Mouse (Mus musculus): ENCODE measurements around the gene Rapgef4. TPM values are rescaled to one million over a fixed set of nuclear protein-coding genes. Genes with fewer than 3 reads are reported as not detected.

The Rapgef4 gene
- polyA plus RNA-seq, 1 experiment = 8.1 TPM

DNA sequence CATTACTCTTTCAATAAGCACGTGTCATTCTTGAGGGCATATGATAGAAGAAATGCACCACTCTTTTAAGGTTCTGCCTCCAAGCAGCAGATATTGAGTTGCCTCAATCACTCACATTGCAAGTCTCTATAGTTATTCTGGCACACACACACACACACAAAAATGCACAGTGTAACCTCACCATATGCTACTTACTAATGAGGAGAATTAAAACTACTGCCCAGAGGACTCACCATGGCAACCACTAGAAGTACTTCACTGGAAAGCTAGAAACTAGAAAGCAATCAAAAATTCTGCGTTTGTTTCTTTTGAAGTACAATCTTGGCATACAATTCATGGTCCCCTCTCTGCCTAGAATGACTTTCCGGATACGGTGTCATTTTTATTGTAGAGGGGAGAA, 29.8 kb upstream of the Rapgef4 start:
- H3K27ac ChIP-seq (ENCODE audit: control insufficient read depth, insufficient read depth, low read depth, low read length) = no peak overlapping the region
- no peaks in the 10 kb centered on the region for H3K27me3 ChIP-seq (ENCODE audit: control insufficient read depth, insufficient read depth, low read length)
- no peaks in the 10 kb centered on the region for H3K36me3 ChIP-seq (ENCODE audit: control insufficient read depth, insufficient read depth, low read length)
- H3K4me1 ChIP-seq (ENCODE audit: control insufficient read depth, insufficient read depth, low read length) = no peaks in the 10 kb centered on the region
- no peak for TF ChIP-seq CTCF (IDR thresholded peaks at IDR 0.05; ENCODE audit: control insufficient read depth, insufficient read depth, insufficient replicate concordance, low read depth, low read length)
- no peak for TF ChIP-seq POLR2A (IDR thresholded peaks at IDR 0.05; ENCODE audit: control insufficient read depth, low read depth, low read length)
- no peak overlapping the region for H3K4me3 ChIP-seq (ENCODE audit: control insufficient read depth, low read depth, low read length)

DNA sequence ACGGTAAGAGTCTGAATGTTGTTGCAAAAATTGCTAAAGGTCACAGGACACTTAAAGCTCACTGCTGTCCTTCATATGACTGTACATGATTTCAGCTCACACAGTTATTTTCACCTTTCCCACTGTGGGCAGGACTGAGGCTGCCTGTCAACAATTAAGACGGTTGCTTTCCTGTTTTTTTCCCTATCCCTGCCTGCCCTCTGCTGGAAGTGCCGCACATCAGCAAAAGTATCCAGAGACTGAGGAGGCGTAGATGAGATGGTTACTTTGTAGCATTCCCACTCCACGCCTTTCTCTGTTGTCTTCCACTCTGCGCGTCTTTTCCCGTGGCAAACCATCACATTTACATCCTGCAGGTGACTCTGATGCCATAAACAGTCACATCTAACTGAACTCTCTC, 25.4 kb upstream of the Rapgef4 start:
- H3K4me3 ChIP-seq (ENCODE audit: control insufficient read depth, low read depth, low read length) = no peak overlapping the region
- H3K36me3 ChIP-seq (ENCODE audit: control insufficient read depth, insufficient read depth, low read length) = no peaks in the 10 kb centered on the region
- no peaks in the 10 kb centered on the region; the same call in 1 of the 2 replicates for H3K4me1 ChIP-seq (ENCODE audit: control insufficient read depth, insufficient read depth, low read length)
- TF ChIP-seq CTCF (IDR thresholded peaks at IDR 0.05; ENCODE audit: control insufficient read depth, insufficient read depth, insufficient replicate concordance, low read depth, low read length) (peak; percentile 55; the same call in 1 of the 2 replicates), POLR2A (IDR thresholded peaks at IDR 0.05; ENCODE audit: control insufficient read depth, low read depth, low read length) (no peak)
- H3K27me3 ChIP-seq (ENCODE audit: control insufficient read depth, insufficient read depth, low read length) = no peaks in the 10 kb centered on the region
- no peak overlapping the region for H3K27ac ChIP-seq (ENCODE audit: control insufficient read depth, insufficient read depth, low read depth, low read length)

DNA sequence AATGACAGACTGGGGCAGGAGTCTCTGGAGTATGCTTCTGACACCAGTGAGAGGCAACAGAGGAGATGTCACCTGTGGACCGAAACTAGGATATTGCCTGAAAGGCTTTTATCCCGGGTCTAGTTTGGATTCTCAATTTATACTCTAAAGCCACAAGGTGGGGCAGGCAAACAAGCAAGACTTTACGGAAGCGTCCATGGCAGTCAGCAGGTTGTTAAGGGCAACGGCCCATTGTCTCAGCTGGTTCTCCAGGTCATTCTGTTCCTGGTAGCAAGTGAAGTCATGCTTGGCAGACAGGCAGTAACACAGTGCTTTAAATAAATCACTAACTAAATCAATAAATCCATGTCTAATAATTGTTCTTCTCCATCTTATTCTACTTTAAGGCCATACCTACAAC, 24.6 kb upstream of the Rapgef4 start:
- no peaks in the 10 kb centered on the region for H3K27me3 ChIP-seq (ENCODE audit: control insufficient read depth, insufficient read depth, low read length)
- H3K4me1 ChIP-seq (ENCODE audit: control insufficient read depth, insufficient read depth, low read length) = no peaks in the 10 kb centered on the region; the same call in 1 of the 2 replicates
- TF ChIP-seq CTCF (IDR thresholded peaks at IDR 0.05; ENCODE audit: control insufficient read depth, insufficient read depth, insufficient replicate concordance, low read depth, low read length) (no peak), POLR2A (IDR thresholded peaks at IDR 0.05; ENCODE audit: control insufficient read depth, low read depth, low read length) (no peak)
- no peak overlapping the region for H3K4me3 ChIP-seq (ENCODE audit: control insufficient read depth, low read depth, low read length)
- H3K27ac ChIP-seq (ENCODE audit: control insufficient read depth, insufficient read depth, low read depth, low read length) = no peak overlapping the region
- no peaks in the 10 kb centered on the region for H3K36me3 ChIP-seq (ENCODE audit: control insufficient read depth, insufficient read depth, low read length)

DNA sequence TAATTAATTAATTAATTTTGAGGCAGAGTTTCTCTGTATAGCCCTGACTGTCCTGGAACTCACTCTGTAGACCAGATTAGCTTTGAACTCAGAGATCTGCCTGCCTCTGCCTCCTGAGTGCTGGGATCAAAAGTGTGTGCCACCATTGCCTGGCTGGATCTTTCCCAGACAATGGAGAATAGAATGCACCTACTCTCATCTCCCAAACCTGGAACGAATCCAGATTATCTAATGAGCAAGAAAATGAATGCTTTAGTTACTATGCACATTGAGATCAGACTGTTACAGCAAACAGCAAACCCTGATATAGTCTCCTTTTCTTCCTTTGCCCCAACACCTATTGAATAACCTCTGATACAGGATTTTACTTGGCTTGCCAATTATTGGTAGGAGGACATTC, 23.1 kb upstream of the Rapgef4 start:
- TF ChIP-seq POLR2A (IDR thresholded peaks at IDR 0.05; ENCODE audit: control insufficient read depth, low read depth, low read length) (no peak), CTCF (IDR thresholded peaks at IDR 0.05; ENCODE audit: control insufficient read depth, insufficient read depth, insufficient replicate concordance, low read depth, low read length) (no peak)
- no peaks in the 10 kb centered on the region for H3K27me3 ChIP-seq (ENCODE audit: control insufficient read depth, insufficient read depth, low read length)
- H3K36me3 ChIP-seq (ENCODE audit: control insufficient read depth, insufficient read depth, low read length) = no peaks in the 10 kb centered on the region
- H3K4me1 ChIP-seq (ENCODE audit: control insufficient read depth, insufficient read depth, low read length) = no peaks in the 10 kb centered on the region; the same call in 1 of the 2 replicates
- H3K4me3 ChIP-seq (ENCODE audit: control insufficient read depth, low read depth, low read length) = no peak overlapping the region
- H3K27ac ChIP-seq (ENCODE audit: control insufficient read depth, insufficient read depth, low read depth, low read length) = no peak overlapping the region

DNA sequence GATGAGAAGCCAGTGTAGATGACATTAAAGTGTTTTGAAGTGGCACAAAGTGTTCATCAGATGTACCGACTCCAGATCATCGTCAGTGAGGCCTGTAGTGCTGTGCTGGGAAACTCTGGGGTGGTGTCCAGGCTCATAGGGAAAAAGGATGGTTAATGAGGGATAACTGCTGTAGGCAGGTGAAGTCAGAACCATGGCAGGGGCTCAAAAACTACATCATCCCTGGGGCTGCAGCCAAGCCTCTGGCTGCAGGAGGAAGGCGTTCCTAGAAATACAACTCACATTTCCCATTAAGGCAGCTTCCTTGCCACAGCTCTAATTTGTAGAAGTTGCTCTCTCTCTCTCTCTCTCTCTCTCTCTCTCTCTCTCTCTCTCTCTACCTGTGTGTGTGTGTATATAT, 22.6 kb upstream of the Rapgef4 start:
- H3K27ac ChIP-seq (ENCODE audit: control insufficient read depth, insufficient read depth, low read depth, low read length) = no peak overlapping the region
- H3K27me3 ChIP-seq (ENCODE audit: control insufficient read depth, insufficient read depth, low read length) = no peaks in the 10 kb centered on the region
- H3K36me3 ChIP-seq (ENCODE audit: control insufficient read depth, insufficient read depth, low read length) = no peaks in the 10 kb centered on the region
- TF ChIP-seq POLR2A (IDR thresholded peaks at IDR 0.05; ENCODE audit: control insufficient read depth, low read depth, low read length) (no peak), CTCF (IDR thresholded peaks at IDR 0.05; ENCODE audit: control insufficient read depth, insufficient read depth, insufficient replicate concordance, low read depth, low read length) (no peak)
- H3K4me3 ChIP-seq (ENCODE audit: control insufficient read depth, low read depth, low read length) = no peak overlapping the region
- no peaks in the 10 kb centered on the region; the same call in 1 of the 2 replicates for H3K4me1 ChIP-seq (ENCODE audit: control insufficient read depth, insufficient read depth, low read length)

DNA sequence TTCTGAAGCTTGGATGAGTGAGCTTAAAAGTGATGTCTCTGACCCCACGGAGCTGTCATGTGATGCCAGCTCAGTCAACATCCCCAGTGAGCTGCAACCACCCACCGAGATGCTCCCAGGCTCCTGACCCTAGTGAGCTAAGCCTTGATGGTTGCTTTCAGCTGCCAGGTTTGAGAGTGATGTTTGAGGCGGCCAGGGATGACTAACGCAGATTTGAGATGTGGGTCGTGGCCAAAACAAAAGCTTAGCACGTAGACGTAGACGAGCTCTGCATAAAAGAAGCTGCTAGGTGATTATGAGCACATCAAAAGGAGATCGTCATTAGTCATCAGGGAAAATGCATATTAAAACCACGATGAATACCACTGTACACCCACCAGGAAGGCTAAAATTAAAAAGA, 16.8 kb upstream of the Rapgef4 start:
- Histone ChIP-seq H3K27me3 (ENCODE audit: control insufficient read depth, insufficient read depth, low read length) (no peaks in the 10 kb centered on the region), H3K4me3 (ENCODE audit: control insufficient read depth, low read depth, low read length) (no peak overlapping the region), H3K27ac (ENCODE audit: control insufficient read depth, insufficient read depth, low read depth, low read length) (no peak overlapping the region), H3K36me3 (ENCODE audit: control insufficient read depth, insufficient read depth, low read length) (no peaks in the 10 kb centered on the region), H3K4me1 (ENCODE audit: control insufficient read depth, insufficient read depth, low read length) (peaks cover 3% of the 10 kb centered on the region)
- no peak for TF ChIP-seq POLR2A (IDR thresholded peaks at IDR 0.05; ENCODE audit: control insufficient read depth, low read depth, low read length)
- TF ChIP-seq CTCF (IDR thresholded peaks at IDR 0.05; ENCODE audit: control insufficient read depth, insufficient read depth, insufficient replicate concordance, low read depth, low read length) = no peak

DNA sequence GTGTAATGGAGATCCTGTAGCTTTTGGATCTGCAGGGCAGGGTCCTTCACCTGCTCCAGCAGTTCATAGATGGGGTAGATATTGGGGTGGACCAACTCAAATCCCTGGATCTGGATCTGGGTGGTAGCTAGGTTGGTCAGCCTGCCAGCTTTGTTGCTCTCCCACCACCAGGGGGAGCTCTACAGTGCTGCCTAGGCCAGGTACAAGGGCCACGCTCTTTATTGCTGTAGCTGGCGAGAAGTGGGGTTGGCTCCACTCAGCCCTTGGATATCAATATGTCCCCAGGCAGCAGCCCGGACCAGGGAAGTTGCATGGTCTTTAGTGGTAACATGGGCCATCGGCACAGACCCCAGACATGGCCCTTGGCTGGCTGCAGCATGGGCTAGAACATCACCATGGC, 15.6 kb upstream of the Rapgef4 start:
- Histone ChIP-seq H3K27ac (ENCODE audit: control insufficient read depth, insufficient read depth, low read depth, low read length) (no peak overlapping the region), H3K4me1 (ENCODE audit: control insufficient read depth, insufficient read depth, low read length) (peaks cover 3% of the 10 kb centered on the region), H3K4me3 (ENCODE audit: control insufficient read depth, low read depth, low read length) (no peak overlapping the region), H3K36me3 (ENCODE audit: control insufficient read depth, insufficient read depth, low read length) (no peaks in the 10 kb centered on the region), H3K27me3 (ENCODE audit: control insufficient read depth, insufficient read depth, low read length) (no peaks in the 10 kb centered on the region)
- no peak for TF ChIP-seq POLR2A (IDR thresholded peaks at IDR 0.05; ENCODE audit: control insufficient read depth, low read depth, low read length)
- TF ChIP-seq CTCF (IDR thresholded peaks at IDR 0.05; ENCODE audit: control insufficient read depth, insufficient read depth, insufficient replicate concordance, low read depth, low read length) = peak; percentile 93

DNA sequence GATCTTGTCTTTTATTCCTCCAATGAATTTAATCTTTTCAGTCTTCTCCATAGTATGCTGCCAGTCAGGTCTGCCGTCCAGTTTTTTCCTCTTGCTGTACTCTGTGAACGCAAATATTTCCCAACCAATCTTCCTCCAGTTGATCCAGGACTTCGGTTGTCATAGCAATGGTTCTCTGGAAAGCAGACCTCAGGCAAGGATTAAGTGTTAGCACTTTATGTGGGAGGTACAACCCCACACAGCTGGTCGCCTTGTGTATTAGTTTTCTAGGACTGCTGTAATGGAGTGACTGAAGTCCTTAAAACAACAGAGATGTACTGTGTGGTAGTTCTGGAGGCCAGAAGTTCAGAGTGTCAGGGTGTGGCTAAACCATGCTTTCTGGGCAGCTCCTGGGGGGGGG, 14.3 kb upstream of the Rapgef4 start:
- Histone ChIP-seq H3K27ac (ENCODE audit: control insufficient read depth, insufficient read depth, low read depth, low read length) (no peak overlapping the region), H3K4me3 (ENCODE audit: control insufficient read depth, low read depth, low read length) (no peak overlapping the region)

More for the DNA sequence above, 14.3 kb upstream of the Rapgef4 start:
- TF ChIP-seq POLR2A (IDR thresholded peaks at IDR 0.05; ENCODE audit: control insufficient read depth, low read depth, low read length) (no peak), CTCF (IDR thresholded peaks at IDR 0.05; ENCODE audit: control insufficient read depth, insufficient read depth, insufficient replicate concordance, low read depth, low read length) (no peak)
- no peaks in the 10 kb centered on the region for H3K27me3 ChIP-seq (ENCODE audit: control insufficient read depth, insufficient read depth, low read length)
- H3K4me1 ChIP-seq (ENCODE audit: control insufficient read depth, insufficient read depth, low read length) = peaks cover 3% of the 10 kb centered on the region
- H3K36me3 ChIP-seq (ENCODE audit: control insufficient read depth, insufficient read depth, low read length) = no peaks in the 10 kb centered on the region
